Mouse (Mus musculus) ES-CJ7 (cell line): ENCODE measurements around the gene Sh3kbp1.
A peak's percentile ranks its signal among the peaks of the same experiment; 100 is the strongest.
"Not testable (repeated sequence)": the region's sequence is repeated elsewhere in the genome, so short reads cannot be mapped to it uniquely, and the experiment has no call there.

Experiments used
- DNase-seq: peaks from one replicate; pipeline ENCODE4 v3.0.0; 2011; ENCODE audit warnings: low read depth, low spot score

Sh3kbp1 gene

GRCm38 (mm10) chrX:159626907-159627587, at the start of gene Sh3kbp1:
Gene Sh3kbp1 (plus strand): TSS chrX:159627272.
- peak; percentile 30 for DNase-seq

DNA sequence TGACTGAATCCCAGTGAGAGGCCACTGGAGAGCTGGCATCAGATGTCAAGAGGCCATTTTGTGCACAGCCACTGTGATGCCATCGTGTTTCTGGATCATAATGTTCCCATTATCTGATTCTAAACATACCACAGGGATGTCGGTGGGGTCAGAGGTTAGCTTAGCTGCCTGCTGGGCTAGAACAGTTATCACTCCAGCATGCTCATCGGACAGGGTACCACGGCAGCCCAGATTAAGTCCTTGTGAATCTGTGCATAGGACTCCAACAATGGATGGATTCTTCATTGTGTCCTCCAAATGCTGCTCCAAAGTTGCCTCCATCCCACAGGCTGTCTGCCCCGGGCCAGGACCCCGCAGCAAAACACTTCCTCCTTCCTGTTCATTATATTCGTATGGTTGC, 42.3 kb upstream of the Sh3kbp1 start:
- not testable (repeated sequence) for DNase-seq

DNA sequence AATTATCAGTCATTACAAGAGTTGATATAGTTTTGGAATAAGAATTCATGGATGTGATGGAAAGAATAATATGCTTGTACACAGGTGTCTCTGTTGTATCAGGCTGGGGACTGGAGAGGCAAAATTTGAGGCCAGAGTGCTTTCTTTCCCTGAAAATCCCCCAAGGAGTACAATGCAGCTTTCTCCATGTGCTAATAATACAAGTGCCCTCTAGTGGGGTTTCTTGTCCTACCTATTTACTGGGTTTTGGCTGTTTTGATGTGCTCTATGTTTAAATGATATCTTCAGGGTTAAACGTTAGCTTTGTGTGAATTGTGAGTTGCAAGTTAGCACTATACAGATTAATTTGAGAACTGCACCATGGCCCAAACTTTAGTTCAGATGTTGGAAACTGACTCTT, 35.4 kb upstream of the Sh3kbp1 start:
- no peak for DNase-seq

GRCm38 (mm10) chrX:159597502-159597901, 29.6 kb upstream of the Sh3kbp1 start:
- no peak for DNase-seq

DNA sequence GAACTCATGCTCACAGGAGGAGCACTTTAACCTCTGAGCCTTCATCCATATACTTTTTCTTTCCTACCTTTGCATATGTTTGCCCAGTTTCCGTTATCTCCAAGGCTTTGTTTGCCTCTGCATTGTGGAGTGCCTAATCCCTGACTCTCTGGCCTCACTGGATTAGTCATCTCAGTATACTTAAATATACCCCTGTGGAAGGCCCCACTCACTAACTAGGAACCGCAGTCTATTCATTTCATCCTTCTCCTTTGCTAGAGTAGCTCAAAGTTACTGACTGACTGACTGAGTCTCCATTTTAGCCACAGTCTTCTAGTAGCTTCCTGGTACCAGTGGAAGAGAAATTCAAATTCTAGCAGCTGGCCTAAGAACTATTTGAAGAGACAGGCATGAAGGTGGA, 22.2 kb upstream of the Sh3kbp1 start:
- DNase-seq, result no peak

DNA sequence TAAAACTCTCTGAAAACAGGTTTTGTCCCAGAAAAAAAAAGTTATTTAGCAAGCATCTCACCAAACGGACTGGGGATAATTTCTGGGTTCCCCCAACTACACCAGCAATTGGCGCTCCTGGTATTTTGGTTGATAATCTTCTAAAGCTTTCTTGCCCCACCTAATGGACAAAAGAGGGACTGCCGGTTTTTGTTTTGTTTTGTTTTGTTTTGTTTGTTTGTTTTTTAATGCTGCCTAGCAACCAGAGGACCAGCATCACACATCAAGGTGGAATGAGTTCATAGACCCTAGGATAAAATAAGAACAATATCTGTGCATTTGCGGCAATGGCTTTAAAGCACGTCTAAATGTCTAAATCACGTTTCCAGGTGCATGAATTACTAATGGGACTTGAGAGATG, 20.1 kb upstream of the Sh3kbp1 start:
- DNase-seq, result peak; percentile 9

DNA sequence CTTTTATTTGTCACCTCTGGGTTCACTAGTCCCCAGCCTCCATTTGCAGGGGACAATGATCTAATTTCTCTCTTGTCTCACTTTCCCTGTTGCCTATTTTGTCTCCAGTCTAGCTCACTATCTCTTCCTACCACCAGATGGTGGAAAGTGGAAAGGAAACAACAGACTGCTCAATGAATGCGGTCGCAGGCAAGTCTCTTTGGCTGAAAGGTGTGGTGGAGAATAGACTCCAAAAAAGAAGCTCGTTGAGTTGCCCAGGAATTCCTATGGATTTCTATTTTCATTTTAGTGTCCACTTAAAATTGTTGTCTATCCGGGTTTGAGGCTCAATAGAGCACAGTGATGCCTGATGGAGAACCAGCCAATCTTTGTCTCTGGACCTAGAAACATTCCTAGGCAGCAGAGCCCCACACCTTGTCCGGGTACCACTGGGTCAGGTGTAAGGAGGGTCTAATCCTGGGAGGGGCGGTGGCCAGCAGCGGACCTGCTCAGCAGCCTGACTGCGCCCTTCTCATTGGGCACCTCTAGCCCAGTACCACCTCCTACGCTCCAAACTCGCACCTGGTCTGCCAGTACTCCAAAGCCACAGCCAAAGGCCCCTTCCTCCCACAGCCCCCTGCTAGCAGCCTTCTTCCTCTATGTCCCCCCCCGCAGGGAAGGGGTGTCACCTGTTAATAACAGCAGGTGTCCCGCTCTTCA, 715 bp upstream of the Sh3kbp1 start:
- DNase-seq, result peak; percentile 37

DNA sequence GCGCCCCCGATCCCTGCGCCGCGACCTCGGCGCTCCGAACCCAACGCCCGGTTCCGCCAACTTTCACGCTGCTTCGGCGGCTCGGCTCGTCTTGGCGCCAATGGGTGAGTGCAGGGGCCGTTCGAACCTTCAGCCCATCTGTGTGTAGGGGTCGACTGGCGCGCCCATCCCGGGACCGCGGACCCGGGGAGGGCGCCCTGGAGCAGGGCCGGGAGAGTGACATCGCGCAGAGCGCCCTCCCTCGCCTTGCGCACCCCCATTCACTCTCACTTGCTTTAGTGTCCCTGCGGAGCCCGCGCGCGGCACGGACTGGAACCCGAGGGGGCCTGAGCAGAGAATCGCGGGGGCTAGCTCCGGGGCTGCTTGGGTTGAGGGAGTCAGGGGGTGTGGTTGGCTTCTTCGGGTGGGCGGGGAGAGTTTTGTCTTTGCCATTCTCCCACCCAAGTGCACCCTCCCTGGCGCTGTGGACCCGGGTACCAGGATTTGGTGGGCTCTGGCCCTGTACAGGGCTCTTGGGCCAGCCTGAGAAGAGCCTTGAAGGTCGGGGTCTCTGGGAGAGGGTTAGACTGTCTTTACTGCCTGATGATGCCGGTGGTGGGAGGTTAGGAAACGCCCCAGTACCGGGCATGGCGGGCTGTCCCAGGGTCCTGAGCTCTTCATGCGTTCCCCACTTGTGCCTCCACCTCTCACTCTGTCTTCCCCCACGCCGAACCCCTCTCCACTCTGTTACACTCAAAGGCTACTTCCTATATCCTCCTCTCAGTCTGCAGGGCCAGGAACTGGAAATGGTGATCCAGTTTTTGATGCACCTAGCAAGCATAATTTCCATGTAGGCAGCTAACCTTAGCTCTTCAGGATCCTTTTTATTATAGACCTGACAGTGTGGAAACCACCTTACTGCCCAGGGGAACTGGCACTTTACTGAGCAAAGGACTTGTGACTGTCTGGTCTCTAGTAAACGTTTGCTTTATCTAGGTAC, 805 bp downstream of the Sh3kbp1 start:
- DNase-seq, result peak; percentile 9

GRCm38 (mm10) chrX:159628629-159629028, 1.6 kb downstream of the Sh3kbp1 start:
- no peak for DNase-seq

DNA sequence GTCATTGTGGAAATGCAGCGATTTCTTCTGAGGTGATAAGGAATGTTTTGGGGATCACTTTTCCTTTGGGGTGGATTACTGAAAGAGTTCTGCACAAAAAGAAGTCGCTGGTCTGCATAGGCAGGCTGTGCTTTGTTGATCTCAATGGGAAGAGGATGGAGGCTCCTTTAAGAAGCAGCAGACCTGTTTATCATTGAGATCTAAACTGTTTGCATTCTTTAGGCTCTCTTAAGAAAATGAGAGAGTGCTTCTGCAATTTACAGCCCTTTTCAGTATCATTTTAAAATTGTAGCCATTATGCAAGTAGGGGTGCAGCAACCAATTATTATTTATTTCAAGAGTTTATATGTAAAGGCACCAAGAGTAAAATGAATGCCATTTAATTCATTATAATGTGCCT, 2.1 kb downstream of the Sh3kbp1 start:
- no peak for DNase-seq

- DNase-seq, result no peak
These were observed 11.6 kb downstream of the Sh3kbp1 start for GRCm38 (mm10) chrX:159638500-159639227.

DNA sequence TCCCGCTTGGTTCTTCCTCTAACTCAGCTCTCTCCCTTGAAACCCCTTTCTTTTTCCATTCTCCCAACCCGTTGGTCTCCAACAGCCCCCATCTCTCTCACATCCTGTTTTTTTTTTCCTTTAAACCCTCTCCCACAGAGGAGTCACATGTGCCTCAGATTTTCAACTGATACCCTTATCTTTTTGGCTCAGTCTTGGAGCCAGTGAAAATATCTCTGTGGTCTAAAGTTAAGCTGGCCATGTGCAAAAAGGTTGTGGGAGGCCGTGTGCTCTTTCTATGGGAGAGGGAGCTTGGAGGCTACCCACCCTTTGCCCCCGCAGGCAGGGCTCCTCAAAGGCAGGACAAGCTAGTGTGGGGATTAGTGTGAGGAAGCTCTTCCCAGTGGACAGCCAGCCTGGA, 12.9 kb downstream of the Sh3kbp1 start:
- no peak for DNase-seq

- no peak for DNase-seq
These were observed 18.2 kb downstream of the Sh3kbp1 start for GRCm38 (mm10) chrX:159645314-159645713.

DNA sequence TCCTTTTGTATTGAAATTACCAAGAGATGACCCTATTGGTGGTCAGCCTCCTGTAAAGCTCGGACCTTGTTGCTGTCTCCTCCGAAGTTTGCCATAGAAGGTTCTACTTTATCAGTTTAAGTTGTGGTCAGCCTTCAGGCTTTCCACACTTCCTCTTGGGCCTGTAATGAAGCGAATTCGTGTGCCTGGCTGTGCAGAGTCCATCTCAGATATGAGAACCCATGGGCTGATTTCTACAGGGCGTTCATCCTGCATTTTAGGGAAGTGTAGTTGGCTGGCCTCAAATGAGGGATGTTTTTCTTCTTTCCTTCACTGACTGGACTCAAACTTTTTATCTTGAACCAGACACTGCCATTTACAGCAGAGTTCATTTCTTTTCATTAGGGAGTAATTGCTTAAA, 20.5 kb downstream of the Sh3kbp1 start:
- DNase-seq, result no peak

DNA sequence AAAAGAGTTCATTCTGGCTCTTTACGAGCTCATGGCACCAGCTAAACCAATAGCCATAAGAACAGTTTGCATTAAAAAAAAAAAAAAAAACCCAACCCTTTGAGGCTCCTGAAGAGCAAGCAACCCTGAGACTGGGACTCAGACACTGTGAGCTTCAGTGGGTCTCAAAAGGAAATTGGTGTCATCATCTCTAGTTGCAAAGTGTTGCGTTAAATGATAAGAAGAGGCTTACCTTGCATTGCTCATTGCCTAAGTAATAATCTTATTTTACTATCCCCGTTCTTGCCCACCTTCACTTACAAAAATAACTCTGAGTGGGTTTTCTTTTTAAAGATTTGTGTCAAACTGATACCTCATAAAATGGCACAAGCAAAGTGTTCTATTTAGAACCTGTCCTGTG, 21.5 kb downstream of the Sh3kbp1 start:
- DNase-seq, result no peak

DNA sequence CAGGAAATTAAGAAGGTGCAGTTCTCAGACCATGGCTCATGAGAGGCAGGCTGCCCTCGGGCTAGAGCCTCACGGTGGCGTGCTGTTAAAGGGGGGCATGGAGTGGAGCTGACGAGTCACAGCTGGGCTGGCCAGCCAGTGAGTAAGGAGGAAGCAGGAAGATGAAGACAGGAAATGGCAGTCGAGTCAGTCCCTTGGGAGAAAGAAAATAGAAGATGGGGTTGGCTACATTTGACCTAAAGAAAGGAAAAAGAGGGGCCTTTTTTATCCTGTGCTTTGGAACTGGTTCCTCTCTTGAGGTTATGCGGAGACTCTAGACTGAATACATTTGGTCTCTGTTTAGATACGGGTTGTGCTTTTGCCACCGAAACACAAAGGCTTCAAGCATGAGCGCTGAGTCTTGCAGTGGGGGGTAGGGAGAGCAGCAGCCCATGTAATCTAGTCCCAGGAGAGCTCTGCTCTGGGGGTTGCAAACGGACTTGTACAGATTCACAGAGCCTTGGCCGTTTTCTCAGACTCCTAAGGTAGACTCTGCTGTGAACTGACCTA, 23.1 kb downstream of the Sh3kbp1 start:
- DNase-seq, result no peak

GRCm38 (mm10) chrX:159650727-159651126, 23.7 kb downstream of the Sh3kbp1 start:
- no peak for DNase-seq

DNA sequence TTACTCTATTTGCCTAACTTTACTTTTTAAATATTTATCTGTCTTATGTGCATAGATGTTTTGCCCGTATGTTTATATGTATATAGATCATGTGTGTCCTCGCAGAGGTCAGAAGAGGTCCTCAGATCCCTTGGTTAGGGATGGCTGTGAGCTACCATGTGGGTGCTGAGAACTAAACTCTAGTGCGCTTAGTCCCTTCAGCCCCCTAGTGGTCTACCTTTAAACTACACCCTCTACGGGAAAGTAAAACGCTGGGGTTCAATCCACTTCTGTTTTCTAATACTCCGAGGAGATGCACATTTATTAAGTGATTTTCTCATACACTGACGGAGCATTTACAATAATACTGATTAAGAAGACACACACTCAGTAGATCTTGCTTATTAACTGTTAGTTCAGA, 44.3 kb downstream of the Sh3kbp1 start:
- peak; percentile 17 for DNase-seq

DNA sequence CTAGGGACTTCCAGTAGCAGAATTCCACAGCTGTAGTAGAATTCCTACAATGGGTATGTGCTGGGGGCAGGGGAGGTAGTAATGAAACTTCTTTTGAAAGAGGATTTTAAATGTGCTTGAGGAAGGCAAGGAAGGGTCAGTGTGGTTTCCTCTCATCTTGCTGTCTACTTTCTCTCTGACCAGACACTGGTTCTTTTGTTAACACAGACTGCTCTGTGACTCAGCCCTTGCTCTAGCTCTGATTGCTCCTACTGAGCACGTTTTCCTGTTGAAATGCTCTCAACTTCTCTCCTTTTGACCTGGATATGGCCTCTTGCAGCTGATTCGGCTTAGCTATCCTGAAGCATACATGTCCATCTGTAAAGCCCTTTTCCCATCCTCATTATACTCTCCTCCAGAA, 45.4 kb downstream of the Sh3kbp1 start:
- no peak for DNase-seq

DNA sequence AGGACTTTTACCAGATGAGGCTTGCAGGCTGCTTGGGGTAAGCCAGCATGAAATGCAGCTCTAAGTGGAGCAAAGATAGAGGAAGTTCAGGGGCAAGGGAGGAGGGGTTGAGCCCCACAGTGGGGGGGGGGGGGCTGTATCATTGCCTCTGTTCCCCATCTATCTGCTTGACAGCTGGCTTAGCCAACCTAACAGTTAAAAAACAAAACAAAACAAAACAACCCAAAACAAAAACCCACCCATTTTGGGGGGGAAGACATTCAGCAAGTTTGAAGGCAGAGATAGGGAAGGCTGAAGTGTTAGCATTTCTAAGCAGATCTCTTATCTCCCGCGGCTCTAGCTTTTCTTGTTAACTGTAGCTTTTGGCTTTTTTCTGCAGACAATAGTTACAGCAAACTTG, 49.2 kb downstream of the Sh3kbp1 start:
- DNase-seq, result no peak
